Mouse (Mus musculus) megakaryocyte-erythroid progenitor cell, adult 5 weeks (primary cell): ENCODE results near the gene Gm6268. TPM values are rescaled to one million over a fixed set of nuclear protein-coding genes. Genes with fewer than 3 reads are reported as not detected.

Experiments
- polyA plus RNA-seq: library from polyadenylated mRNA; stranded (reverse); fragments of >175 nt; gene quantifications from 2 replicates; pipeline ENCODE4 v1.2.3, GENCODE M21; 2012

The Gm6268 gene
- not detected in 2 replicates for polyA plus RNA-seq

GRCm38 (mm10) chrX:36400980-36401379 is at the start of gene Gm6268:
Gene Gm6268, plus strand, starts transcription at chrX:36401280.

Other genes with a start within 250 kb of the Gm6268 start
- not detected in 2 replicates for gene Zcchc12, start 205.4 kb upstream of the Gm6268 start, polyA plus RNA-seq
- gene Lonrf3, start 72.9 kb upstream of the Gm6268 start, polyA plus RNA-seq: 25.1 and 31.4 TPM in 2 replicates
- not detected in 2 replicates for gene Gm14569, start 90.5 kb downstream of the Gm6268 start, polyA plus RNA-seq
- gene Pgrmc1, start 196.9 kb downstream of the Gm6268 start, polyA plus RNA-seq: 86.1 and 111 TPM in 2 replicates
- gene Akap17b, start 244.1 kb downstream of the Gm6268 start, polyA plus RNA-seq: 0.13 and 0.32 TPM in 2 replicates